Mouse (Mus musculus) testis, adult 2 months (tissue): ENCODE measurements around the gene Ntng2.

Experiments
- CTCF ChIP-seq: fragments of 200-500 bp; IDR thresholded peaks from 2 replicates; pipeline ENCODE4 v1.5.1; 2012; ENCODE audit warnings: low read depth, mild to moderate bottlenecking, inconsistent platforms, low read length, moderate library complexity; ENCODE audit not compliant: control insufficient read depth, insufficient read depth, insufficient replicate concordance
- POLR2A ChIP-seq: fragments of 200-500 bp; IDR thresholded peaks from 2 replicates; pipeline ENCODE4 v1.6.1; 2012; ENCODE audit warnings: low read depth, mild to moderate bottlenecking, inconsistent platforms, low read length, moderate library complexity; ENCODE audit not compliant: control insufficient read depth

- no peak for TF ChIP-seq CTCF
- no peak for TF ChIP-seq POLR2A
These were observed 100.9 kb downstream of the Ntng2 start for GRCm38 (mm10) chr2:29151941-29152340.
